Mouse (Mus musculus): Measurements from ENCODE around the gene Abtb1.

The Abtb1 gene

DNA sequence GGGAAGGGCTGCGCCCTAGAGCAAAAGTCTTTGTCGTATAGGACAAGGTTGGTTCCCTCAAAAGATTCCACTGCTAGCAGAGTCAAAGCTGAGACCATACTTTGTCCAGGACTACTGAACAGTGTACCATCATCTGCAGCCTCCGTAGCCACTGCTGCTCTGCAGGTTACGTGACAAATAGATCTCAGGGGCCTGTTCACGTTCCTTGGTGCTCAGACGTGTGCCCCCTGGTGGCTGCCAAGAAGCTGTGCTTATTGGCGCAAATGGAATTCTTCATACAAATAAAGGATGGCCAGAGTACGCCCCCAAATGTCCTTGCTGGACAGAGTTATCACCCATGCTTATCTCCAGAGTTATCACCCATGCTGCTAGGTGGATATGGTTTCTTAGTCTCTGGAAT lies 10.3 kb downstream of the Abtb1 start:
- DNase-seq (ENCODE audit: inconsistent age in 2 of 2, low spot score in 1 of 2), result peak; percentile 77 to 85

DNA sequence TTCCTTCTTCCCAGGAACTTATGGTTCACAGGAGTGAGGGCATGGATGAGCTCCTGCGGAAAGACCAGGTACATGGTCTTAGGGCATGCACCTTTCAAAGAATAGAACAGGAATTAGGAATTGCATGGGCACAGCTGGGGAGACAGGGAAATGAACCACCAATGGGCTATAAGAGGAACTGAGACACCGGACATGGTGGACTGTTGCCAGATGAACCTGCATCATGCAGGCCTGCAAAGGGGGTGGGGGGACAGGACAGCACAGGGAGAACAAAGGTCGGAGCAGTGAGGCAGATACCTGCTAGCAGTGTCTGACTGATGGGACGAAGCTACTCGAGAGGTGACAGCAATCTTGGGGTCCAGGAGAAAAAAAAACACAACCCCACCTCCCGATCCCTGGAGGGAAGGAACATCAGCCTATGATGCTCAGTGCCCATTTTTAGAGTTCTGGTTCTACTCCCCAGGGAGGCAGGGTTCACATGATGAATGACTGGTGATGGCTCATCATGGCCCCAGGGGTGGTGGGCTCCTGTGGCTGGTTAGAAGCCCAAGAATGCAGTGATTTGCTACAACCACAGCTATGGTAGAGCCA lies 11.6 kb downstream of the Abtb1 start:
- no peak for DNase-seq (ENCODE audit: inconsistent age in 2 of 2, low spot score in 1 of 2)

DNA sequence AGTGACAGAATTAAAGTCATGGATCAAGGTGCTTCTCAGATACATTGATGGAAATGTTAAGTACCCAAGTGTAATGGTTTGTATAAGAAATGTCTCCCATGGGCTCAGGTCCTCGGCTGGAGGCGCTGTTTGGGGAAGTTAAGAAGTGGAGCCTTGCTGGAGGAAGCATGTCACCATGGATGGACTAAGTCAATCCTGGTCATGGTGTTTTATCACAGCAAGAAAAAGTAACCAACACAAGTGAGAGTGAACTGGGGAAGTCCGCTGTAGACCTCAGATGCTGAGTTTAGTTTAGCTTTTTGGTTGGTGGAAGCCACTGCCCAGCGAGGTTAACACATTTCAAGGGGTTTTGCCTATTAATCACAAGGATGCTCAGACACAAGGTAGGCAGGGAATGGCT lies 12.2 kb downstream of the Abtb1 start:
- no peak for DNase-seq (ENCODE audit: inconsistent age in 2 of 2, low spot score in 1 of 2)

DNA sequence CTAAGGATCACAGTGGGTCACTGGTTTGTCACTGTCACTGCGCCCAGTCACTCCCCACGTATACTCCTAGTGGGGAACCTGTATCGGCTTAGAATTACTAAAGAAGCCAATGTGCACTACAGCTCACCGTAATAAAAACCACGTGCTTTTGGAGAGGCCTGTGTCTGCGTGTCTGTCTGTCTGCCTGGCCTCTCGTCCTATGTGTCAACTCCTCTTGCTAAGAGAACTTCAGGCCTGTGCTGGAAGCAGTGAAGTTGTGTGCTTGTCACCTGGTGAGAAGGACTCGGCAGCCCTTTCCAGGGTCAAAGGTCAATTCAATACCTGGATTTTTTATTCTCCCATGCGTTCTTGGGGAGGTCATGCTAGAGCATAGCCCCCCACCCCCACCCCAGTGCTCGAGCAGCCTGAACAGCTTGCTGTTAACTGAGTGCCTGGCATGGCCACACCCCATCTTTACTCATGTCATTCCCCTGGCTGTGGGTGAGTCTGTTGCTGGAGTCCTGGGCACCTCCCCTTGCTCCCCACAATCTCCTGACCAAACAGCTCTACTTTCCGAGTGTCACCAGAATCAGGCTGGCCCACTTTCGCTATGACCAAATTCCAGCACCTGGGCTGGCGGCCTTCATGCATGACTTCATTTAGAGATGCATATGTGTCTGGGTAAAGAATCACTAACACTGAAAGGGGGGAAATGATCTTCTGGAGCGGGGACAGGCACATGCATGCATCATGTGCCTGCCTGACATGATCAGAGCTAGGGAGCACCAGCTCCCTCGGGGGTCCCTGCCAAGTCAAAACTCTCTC lies 13.4 kb downstream of the Abtb1 start:
- DNase-seq (ENCODE audit: inconsistent age in 2 of 2, low spot score in 1 of 2), result no peak

DNA sequence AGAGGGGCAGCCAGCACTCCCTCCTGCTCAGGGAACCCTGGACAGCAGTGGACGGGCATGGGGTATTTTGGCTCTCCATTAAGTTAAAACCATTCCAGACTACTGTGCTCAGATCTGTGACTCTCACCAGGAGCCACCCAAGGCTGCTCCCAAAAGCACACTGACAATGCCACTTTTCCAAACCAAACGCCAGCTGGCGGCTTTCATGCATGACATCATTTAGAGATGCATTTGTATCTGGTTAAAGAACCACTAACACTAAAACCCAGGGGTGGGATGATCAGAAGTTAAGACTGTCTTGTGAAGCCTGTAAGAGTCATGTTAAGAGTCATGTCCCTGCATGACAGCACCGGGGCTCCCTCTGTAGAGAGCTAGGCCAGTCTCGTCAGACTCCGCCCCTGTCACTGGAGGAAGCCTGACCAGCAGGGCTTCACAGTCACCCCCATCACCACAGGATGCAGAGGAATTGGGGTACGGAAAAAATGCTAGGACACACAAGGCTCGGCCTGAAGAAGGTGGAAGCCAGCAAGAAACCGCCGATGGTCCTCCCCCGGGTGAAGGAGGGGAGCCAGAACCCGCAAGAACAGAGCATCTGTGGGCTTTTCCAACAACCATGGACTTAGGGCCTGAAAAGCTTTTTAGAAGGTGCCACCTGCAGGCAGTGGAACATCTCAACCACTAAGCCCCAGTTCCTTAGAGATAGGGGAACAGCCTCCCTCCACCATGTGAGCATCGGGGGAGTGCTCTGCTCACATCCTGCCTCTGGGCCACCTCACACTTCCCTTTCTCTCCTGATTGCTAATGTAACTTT lies 14.2 kb downstream of the Abtb1 start:
- no peak for DNase-seq (ENCODE audit: inconsistent age in 2 of 2, low spot score in 1 of 2)

DNA sequence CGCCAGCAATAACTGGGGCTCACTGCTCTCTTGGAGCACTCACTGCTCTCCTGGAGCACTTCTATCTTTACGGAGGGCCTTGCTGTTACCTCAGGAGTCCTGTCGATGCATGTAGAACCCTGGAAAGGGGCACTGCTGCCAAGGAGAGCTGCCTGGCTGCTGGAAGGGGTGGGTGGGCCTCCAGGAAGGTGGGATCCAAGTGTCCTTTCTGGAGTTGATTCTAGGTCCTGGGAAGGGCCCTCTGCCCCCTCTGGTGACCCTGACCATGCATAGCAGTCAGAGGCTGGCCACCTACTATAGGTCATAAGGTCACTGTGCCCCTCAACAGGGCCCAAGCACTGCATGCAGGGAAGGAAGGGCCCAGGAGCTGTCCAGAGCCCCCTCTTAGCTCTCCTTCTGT lies 14.8 kb downstream of the Abtb1 start:
- no peak for DNase-seq (ENCODE audit: inconsistent age in 2 of 2, low spot score in 1 of 2)

DNA sequence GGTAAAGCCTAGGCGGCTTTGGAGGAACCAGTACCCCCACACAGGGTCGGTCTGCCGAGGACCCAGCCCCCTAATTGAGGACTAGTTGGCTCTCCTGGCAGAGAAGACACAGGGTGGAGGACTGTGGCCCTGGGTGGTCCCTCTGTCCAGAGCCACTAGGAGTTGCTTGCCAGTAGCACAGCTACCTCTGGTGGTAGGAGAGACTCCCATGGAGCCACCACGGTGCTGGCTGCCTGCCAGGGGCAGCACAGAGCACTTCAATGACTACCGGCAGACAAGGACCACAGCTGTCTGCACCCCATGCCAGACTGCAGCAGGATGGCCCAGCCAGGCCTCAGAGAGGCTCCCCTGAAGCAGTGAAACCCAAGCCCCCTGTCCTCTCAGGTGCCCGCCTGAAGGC lies 15.2 kb downstream of the Abtb1 start:
- peak; percentile 83 to 89 for DNase-seq (ENCODE audit: inconsistent age in 2 of 2, low spot score in 1 of 2)

DNA sequence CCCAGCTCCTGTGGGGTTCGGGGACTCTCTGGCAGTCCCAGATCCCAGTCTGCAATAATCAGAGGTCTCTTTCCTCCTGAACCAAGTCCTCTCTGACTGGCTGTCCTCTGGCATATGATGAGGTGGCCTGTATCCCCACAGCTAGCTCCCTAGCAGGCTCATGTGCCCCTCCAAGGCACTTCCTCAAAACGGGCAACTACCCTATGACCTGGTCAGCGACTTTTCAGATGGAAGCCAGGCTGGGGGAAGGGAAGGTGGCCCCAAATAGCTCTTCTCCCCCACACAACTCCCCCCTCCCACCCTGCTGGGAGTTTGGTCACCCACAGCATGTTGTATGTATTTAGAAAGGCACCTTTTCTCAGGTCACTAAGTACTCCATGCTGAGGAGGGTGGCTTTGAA lies 15.7 kb downstream of the Abtb1 start:
- DNase-seq (ENCODE audit: inconsistent age in 2 of 2, low spot score in 1 of 2), result no peak

DNA sequence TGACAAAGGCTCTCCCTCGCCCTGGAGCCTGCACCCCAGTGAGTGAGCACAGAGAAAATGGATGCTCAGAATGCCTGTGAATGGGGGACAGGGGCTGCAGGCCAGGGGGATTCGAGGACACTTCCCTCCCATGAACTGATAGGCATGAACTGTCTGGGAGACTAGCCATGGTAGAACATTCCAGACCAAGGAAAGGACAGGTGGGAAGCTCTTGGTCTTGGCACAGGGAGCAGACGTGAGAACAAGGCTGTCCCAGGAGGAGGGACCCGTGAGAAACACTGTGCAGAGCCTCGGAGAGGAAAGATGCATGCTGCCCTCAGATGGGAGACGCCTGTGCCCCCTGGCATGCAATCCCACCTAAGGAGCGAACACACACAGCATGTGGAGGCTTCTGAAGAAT lies 17.6 kb downstream of the Abtb1 start:
- no peak for DNase-seq (ENCODE audit: inconsistent age in 2 of 2, low spot score in 1 of 2)

DNA sequence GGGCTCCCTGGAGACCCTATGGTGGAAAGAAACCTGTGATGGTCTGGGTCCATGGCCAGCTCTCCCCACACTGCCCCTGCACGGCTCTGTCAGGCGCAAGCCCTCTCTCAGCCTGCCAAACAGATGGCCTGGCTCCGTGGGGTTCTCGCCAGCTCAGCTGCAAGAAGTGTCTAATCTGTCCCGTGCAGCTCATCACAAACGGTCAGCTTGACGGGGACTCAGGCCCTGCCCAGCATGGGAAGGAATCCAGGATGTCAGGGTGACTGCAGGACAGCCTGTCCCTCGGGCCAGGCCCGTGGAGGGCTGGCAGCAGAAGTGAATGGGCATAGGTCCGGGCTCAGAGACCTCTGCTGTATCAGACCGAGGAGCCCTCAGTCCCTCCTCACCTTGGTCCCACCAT lies 19.9 kb downstream of the Abtb1 start:
- DNase-seq (ENCODE audit: inconsistent age in 2 of 2, low spot score in 1 of 2), result peak; percentile 76 to 88

DNA sequence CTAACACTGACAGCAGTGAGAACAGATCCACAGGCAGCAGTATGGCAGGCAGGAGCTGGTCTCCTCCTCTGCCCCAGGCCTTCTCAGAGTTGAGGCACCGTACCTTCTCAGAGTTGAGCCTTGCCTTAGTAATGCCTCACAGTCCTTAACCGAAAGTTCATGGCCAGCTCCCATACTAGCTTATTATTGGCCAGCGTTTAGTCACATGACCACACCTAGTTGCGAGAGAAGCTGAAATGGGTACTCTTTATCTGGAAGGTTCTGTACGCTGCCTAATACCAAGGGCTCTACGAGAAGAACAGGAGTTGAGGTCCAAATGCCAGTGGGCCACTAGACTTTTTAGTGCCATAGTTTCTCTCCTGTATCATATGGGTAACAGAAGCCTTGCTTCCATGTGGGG lies 20.5 kb downstream of the Abtb1 start:
- peak in 1 of 2 experiments; percentile 51 for DNase-seq (ENCODE audit: inconsistent age in 2 of 2, low spot score in 1 of 2)

DNA sequence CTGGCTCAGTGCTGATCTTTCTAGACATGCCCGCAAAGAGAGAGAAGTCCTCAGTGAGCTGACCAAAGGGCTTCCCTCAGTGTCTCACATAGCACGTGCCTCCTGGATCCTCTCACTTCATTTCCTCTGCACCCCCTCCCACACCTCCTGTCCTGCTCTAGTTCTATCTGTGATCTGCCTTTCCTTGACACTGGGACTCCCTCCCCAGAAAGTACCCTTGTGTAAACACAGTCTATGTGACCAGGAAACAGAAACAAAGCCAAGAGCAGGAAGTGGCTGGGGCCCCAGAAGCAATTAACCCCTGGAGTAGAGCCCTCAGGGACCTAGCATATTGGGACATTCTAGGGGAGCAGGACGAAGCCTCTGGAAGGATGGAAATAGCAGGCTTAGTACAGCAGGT lies 20.9 kb downstream of the Abtb1 start:
- peak in 1 of 2 experiments; percentile 48 for DNase-seq (ENCODE audit: inconsistent age in 2 of 2, low spot score in 1 of 2)

DNA sequence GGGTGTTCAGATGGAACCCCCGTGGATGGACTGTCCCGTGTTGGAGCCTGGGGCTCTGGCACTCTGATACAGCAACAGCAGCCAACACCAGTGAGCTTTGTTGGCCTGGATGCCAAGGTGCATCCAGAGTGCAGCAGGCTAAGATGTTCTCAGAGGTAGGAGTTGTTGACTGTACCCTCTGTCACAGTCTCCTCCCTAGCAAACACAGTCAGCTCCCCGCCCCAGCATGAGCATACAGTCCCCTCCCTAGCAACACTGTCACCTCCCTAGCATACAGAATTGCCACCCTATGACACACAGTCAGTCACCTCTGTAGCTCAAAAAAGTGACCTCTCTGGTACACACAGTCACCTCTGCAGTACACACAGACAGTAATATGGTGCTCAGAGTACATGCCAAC lies 24.9 kb downstream of the Abtb1 start:
- no peak for DNase-seq (ENCODE audit: inconsistent age in 2 of 2, low spot score in 1 of 2)

DNA sequence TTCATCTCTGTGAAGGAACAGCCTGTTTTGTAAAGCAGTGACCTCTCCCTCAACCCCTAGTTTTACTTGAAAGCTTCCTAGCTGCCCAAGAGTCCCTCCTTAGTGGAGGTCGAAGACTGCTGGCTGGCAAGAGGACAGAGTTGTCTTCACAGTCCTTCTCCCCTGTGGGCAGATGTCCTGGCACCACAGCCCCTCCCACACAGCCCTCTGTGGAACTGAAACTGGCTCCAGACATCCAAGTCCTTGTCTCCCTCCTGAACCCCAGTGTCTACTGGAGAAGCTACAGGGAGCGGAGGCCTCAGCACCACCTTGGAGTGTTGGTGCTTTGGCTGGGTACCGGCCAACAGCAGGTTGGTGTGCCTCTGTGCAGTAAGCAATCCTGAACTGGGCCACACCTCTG lies 26.3 kb downstream of the Abtb1 start:
- DNase-seq (ENCODE audit: inconsistent age in 2 of 2, low spot score in 1 of 2), result no peak

DNA sequence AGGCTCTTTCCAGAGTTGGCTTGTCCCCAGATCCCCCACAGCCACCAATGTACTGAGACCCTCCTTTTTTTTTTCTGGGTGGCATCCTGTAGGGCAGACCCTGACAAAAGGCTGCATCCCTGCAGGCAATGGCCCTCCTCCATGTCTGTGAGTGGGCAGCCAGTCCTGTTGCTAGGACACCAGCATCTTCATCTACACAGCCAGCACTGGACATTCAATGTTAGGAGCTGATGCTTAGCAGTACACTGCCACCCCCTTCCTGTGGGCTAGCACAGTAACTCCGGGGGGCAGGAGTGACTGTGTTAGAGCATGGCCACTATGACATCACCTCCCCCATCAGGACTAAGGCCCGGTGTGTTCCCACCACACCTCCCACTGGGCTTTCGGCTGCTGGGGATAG lies 26.7 kb downstream of the Abtb1 start:
- DNase-seq (ENCODE audit: inconsistent age in 2 of 2, low spot score in 1 of 2), result no peak

DNA sequence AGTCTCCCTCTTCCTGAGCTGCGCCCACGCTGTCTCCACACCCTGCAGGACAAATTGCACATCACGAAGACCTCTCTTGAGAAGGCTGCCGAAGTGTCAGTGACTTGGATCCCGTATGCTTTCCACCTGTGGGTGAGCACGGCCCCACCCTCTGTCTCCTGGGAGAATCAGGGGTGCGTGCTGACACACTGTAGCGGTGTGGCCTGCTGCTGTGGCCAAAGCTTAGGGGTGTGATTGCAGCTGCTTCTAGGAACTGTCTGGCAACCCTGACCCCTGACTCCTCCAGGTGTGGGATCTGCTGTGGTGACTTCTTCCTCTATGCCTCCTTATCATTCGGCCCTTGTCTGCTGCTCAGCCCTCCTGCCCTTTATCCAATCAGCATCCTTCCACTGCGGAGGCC lies 28.0 kb downstream of the Abtb1 start:
- DNase-seq (ENCODE audit: inconsistent age in 2 of 2, low spot score in 1 of 2), result no peak

DNA sequence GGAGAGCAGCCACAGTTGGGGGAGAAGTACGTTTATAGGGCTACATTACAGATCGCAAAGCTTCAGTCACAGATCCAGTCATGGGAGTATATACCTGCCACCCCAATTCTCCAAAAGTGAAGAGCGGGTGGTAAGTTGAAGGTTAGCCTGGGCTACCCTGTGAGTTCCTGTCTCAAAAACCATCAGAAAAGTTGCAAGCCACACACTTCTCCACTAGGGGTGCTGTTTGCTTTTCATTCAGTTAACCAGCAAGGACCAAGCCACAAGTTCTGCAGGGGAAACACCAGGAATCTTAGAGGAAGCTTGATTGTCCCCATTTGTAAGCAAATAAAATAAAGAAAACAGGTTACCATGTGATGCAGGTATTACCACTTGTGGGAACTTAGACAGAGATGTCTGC lies 28.9 kb downstream of the Abtb1 start:
- peak in 1 of 2 experiments; percentile 78 for DNase-seq (ENCODE audit: inconsistent age in 2 of 2, low spot score in 1 of 2)

DNA sequence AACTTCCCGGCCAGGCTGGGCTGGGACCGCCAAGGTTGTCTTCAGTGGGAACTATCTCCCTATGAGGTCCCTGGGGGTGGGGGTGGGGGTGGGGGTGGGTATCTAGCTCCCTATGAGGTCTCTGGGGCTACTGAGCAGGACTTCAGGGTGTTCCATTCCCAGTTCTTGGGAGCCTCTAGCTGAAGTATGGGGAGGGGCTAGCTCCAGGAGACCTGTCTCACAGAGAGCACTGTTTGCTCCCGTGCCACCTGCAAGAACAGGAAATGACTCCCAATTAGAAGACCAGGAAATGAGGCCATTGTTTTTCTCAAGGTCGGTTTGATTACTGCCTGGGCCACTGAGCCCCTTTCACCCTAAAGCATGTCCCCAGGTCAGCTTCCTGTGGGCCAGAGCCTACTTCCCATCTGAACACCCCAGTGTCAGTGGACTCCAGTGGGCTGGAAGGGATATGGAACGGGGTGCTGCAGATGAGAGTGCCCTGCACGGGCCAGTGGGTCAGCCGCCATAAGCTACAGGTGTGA lies 29.8 kb downstream of the Abtb1 start:
- no peak for DNase-seq (ENCODE audit: inconsistent age in 2 of 2, low spot score in 1 of 2)

DNA sequence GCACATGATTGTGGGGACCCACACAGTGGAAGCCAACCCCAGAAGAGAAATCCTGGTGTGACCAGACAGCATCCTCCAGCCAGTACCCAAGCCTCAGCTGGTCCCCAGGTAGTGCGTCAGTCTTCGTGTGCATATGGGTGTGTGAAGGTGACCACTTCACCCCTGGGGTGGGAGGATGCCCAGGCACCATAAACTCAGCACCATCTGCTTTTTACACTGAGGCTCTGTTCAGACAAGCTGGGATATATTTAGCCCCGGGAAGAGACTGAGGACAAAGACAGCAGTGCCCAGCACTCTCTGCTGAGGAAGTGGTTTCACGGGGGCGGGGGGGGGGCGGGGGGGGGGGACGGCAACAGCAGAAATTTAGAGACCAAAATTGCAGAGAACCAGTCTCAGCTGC lies 30.4 kb downstream of the Abtb1 start:
- no peak for DNase-seq (ENCODE audit: inconsistent age in 2 of 2, low spot score in 1 of 2)

DNA sequence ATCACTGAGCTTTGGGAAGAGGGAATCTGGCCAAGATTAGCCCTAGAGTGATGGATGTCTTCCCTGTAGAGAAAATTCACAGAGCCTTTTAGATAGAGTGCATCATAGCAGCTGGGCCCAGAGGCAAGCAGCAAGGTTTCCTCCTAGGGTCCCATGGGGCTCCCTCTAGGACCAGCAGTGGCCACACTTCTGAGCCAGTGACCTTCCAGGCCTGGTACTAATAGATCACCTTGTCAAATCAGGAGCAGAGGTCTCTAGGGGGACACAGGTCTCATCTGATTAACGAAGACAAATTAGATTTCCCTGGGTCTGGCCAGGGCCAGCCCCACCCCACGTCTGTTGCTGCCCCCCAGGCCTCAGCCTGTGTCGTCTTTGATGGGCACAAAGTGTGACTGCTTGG lies 31.5 kb downstream of the Abtb1 start:
- DNase-seq (ENCODE audit: inconsistent age in 2 of 2, low spot score in 1 of 2), result no peak

DNA sequence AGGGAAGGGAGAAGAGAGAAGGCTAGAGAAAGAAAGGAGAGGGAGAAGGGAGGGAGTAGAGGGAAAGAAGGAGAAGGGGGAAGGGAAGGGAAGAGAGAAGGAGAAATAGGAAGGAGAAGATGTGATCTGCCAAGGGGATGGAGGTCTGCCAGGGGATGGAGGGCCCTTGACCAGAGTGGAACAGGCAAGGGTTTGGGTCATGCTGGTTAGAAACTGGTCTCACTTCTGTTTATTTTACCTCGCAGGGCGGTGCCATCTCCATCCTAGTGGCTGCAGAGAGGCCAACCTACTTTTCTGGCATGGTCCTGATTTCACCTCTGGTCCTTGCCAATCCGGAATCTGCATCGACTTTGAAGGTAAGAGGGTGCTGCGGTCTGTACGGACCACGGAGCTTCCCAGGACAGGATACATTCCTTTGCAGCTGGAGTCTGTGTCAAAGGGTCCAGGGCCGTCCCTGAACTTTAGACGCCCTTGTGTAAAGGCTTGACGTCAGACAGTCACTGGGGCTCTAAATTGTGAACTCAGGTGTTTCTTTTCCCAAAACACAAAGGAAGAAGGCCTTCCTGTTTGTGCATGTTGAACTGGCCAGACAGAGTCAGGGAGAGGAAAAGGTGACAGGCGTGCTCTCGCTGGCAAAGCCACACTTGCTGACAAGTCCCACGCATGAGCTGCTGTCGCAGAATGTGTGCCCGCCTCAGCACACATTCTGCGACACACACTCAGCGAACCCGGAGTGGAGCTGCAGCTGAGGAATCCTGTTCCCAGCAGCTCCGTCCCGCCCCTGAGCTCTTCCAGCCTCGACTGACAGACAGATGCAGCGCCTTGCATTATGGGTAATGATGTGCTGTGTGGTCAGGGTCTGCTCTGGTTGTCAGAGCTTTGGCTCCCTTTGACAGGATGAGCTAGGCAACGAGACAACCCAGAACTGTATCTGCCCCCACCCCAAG lies 32.4 kb downstream of the Abtb1 start:
- DNase-seq (ENCODE audit: inconsistent age in 2 of 2, low spot score in 1 of 2), result peak in 1 of 2 experiments; percentile 24

All from adrenal gland, adult (tissue).